Mouse (Mus musculus) thymus, postnatal 0 days (tissue): ENCODE data around the gene Hus1. TPM values are rescaled to one million over a fixed set of nuclear protein-coding genes. Genes with fewer than 3 reads are reported as not detected.

Experiments used
- DNase-seq: peaks from one replicate; pipeline ENCODE4 v3.0.0-alpha.2; 2015; ENCODE audit warnings: low spot score
- polyA plus RNA-seq: library from polyadenylated mRNA; unstranded; fragments of >200 nt; fragmentation: Nextera tagmentation; extraction: Ambion mirVana; gene quantifications from 2 replicates; pipeline ENCODE4 v1.2.1, GENCODE M21; 2015

The Hus1 gene
- polyA plus RNA-seq = 9.4 and 9.5 TPM in 2 replicates

DNA sequence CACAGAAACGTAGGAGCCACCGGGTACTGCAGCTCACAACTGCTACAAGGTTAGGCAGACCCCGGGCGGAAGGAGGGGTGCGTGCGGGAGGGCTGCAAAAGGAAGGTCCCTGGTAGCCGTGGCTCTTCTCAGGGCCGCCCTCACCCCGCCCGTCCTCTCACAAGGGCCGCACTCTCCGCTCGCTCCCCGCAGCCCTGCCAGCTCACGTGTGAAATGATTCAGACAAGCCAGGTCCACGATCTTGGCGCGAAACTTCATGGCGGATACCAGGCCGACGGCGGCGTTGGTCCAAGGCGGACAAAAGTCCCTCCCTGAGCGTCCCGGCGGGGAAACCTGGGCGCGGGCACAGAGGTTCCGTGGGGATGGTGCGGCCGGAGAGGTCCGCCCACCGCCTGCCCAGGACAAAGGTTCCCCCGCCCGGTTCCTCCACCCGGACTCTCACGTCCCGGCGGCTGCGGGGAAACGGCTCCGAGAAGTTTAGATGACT, at the start of gene Hus1:
Gene Hus1 (minus strand): TSS at position 339 of the 487 bp plus-strand sequence.
- DNase-seq = peak; percentile 65

DNA sequence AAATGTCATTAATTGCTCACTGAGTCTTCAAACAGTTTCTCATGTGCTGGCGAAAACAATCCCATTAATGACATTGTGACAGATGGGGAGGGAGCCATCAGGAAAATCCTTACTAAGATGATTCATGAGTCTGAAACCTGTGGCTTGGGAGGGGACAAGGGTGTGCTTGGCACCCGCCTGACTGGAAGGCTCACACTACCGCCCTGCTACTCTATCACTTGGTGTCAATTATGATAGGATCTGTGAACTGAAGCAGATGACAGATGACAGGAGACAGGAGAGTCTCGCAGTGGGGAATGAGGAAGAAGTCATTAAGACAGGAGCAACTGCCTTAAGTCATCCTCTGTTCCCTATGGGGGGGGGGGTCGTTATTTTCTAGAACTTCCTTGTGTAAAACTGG, 49.5 kb upstream of the Hus1 start:
- DNase-seq = no peak

DNA sequence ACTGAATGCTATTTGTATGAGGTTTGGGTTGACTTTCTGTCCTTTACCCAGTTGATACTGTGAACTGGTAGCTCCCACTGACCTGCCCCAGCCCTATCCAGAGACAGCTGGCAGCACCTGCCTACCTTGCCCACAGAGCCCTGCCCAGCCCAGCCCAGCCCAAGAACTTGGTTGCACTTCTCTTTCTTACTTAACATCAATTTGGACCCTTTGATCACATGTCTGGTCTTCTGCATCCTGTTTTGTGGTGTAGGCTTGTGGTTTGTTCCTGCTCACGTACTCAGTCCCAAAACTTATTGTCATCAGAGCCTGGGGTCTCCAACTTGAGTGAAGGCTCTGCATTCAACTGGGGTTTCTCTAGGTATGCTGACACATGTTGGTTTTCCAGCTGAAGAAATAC, 49.0 kb upstream of the Hus1 start:
- DNase-seq = peak; percentile 4

DNA sequence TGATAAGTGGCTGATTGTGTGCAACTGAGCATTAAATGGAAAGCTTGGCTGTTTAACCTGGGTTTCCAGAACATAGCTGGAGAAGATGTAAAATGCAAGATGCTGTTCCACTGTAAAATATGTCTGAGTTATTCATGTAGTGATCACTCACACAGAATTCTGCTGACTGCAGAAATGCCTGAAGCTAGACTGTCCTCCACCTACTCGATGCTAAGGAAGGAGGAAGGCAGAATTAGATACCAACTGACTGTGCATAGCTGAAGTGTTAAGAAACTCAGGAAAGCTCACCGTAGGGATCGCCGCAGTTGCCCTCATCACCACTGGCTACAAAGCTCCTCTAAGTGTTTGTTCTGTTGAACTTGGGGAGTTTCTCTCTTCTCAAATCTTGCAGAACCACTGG, 46.7 kb upstream of the Hus1 start:
- no peak for DNase-seq

DNA sequence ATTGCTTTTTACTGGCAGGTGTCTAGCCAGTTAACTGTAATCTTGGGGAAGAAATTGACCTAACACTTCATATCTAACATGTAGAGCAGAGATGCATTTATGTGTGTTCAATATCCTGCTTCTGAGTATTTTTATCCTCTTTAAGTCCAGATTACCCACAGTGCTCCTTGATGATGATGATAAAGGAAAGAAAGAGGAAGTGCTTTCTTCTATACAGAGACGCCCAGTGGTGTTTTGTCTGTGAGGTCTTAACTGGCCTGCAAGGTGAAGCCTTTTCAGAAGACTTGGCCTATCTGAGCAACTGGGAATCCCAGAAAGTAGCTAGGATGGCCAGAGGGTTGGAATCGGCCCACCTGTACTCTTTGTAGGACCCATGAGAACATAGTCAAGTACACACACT, 45.9 kb upstream of the Hus1 start:
- DNase-seq = no peak

DNA sequence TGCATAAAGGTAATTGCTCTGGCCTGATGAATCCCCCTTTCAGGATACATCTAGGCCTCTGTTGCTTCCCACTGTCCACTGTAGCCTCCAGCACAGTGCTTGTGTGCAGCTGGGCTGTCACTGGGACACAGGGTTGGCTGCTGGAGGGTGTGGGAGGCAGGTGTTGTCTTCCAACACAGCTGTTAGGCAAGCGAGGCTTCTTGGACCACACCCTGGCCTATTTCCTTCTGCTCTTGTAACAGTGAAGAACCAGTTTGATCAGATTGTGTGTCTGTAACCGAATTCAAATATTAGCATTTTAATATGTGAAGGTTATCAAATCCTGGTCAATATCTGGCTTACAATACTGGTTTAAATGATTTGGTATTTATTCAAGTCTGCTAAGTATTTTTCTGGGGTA, 40.9 kb upstream of the Hus1 start:
- no peak for DNase-seq

DNA sequence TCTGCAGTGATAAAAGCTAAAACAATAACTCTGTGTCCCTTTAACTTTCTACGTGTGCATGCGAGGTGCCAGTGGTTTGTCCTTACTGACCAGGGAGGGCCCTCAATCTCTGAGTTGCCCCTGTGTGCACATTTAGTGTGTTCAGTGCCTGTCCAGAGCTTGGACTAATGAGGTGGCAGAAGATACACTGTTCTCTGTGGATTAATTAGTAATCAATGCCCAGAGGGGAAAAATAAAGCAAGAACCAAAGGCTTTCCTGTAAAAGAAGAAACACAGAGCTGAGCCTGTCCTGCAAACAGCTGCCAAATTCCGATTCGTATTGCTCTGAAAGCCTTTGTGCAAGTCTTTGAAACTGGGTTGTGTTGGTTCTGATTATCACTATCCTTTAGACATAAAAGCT, 39.2 kb upstream of the Hus1 start:
- no peak for DNase-seq

DNA sequence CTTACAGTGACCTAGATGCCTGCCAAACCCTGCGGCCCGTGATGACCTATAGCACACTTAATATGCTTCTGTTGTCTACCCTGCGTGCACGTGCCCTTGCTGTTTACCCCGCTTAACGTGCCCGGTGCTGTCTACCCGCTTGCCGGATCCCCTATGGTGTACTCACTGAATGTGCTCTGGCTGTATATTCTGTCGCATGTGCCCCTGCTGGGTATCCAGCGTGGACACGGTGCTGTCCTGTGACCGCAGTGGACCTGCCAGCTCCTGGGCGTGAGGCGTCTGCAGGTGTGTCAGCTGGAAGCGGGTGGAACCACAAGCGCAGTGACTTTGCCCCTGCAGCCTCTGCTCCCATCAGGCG, 37.7 kb upstream of the Hus1 start, which contains the start of gene Sun3:
Gene Sun3 (minus strand): TSS at position 289 of the 358 bp plus-strand sequence.
- DNase-seq = no peak

DNA sequence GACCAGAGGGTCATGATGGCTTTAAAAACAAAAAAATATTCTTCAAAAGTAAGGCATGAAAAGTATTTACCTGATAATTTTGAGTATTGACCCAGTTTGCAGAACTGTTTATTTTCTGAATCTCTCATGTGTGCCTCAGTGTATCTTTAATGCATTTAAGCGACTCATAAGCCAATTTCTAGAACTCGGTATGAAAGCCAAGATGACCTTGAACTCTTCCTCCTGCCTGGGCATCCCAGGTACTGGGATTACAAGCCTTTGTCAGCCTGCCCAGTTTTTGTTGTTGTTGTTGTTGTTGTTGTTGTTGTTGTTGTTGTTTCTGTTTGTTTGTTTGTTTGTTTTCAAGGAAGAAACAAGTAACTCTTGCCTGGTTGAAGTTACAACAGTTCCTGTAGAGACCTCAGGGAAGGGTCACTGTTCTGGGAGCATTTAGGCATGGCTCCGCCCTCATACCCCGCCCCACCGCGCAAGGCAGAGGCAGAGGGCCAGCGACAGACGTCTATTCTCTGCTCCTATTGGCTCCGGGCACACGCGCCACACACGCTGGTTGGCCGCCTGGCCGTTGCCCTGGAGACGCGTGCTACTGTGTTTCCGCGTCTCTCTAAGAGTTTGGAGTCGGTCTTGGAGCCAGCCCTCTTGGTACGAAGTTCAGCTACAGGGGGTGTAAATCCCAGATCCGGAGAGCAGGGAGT, 37.2 kb upstream of the Hus1 start, which contains the start of gene Gm11992:
Gene Gm11992 (plus strand): TSS at position 584 of the 692 bp plus-strand sequence.
- peak; percentile 77 for DNase-seq

DNA sequence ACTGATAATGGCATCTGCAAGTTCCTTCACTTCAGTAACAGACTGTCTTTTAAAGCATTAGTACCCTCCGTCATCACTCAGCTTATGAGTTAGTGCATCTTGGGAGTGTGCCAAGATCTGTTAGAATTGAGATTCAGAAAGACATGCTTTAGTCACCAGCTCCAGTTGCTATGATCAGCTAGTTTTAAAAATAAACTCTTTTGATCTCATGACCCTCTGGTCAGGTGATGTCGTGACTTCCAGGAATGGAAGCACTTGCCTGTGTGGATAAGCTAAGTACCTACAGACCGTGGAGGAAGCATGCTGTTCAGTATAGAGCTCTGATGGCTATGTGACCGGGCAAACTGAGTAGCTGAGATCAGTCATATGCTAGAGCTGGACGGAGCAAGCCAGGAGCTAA, 36.1 kb upstream of the Hus1 start:
- DNase-seq = no peak

DNA sequence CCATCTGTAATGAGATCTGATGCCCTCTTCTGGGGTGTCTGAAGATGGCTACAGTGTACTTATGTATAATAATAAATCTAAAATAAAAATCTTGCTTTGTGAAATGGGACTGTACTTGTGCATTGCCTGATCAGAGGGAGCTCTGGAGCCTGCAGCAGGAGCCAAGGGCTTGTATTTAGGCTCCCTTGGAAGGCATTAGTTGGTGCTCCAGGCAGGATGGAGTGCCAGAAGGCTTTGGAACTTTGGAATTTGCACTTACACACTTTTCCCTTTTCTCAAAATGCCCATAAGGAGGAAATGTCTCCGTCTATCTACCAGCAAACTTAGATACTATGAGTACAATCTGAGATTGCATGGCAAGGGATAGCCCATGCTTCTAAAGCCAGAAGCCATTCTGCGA, 35.6 kb upstream of the Hus1 start:
- DNase-seq = no peak

DNA sequence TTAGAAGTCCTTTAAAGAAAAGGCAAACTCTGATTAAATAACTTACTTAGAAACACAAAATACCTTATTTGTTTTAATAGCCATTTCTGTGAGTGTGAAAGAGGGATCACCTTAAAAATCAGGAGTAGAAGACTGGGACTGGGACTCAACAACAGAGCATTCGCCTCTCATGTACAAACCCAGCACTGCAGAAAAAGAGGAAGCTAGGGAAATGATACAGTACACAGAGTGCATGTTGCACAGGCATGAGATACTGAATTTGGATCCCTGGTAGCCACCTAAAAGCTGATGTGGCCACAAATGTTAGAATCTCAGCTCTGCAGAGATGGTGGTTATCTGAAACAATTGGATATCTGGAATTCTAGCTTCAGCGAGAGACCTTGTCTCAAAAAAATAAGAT, 20.5 kb upstream of the Hus1 start:
- DNase-seq = no peak

DNA sequence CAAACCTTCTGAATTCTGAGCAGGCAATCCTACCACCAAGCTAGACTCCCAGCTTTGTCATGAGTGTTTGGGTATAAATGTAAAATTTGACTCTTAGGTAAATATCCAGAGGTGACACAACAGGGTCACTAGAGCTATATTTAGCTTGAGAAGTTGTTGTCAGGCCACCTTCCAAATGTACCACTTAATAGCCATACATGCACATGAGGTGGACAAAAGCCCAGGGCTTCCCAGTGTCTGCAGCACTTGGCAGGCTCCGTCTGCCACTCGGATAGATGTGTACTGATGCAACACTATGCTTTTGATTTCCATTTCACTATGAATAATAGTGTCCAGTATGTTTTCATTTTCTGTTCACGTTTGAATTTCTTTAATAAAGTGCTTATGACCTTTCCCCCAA, 14.2 kb upstream of the Hus1 start:
- no peak for DNase-seq

DNA sequence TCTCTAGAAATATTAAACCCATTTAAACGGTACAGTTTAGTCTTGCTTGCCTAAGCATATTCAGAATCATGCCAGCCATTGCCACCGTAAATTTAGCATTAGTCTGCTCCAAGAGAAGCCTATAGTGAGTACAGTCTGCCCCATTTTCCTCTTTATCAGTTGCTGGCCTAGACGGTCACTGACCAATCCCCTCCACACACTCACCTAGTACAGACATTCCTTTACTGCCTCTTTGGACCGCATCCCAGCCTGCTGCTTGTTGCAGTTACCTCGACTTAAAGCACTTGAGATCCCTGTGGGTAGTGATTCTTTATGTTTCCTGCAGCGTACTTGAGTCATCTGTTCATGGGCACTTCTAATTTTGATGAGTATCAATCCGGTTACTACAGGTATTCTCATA, 13.8 kb upstream of the Hus1 start:
- no peak for DNase-seq

DNA sequence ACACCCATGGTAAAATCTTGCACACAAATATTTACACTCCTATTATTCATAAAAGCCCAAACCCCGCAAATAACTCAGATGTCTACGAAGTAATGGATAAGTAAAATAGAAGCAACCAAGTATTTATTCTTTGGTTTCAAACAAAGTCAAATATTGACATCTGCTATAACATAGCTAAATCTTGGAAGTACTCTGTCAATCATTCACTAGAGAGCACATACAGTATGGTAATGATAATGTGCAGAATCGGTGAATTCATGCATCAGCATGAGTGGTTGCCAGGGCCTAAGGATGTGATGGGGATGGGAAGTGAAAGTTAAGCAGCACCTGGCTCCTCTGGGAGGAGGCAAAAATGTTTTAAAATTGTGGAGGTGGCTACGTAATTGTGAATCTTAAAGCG, 9.2 kb upstream of the Hus1 start:
- DNase-seq = no peak

DNA sequence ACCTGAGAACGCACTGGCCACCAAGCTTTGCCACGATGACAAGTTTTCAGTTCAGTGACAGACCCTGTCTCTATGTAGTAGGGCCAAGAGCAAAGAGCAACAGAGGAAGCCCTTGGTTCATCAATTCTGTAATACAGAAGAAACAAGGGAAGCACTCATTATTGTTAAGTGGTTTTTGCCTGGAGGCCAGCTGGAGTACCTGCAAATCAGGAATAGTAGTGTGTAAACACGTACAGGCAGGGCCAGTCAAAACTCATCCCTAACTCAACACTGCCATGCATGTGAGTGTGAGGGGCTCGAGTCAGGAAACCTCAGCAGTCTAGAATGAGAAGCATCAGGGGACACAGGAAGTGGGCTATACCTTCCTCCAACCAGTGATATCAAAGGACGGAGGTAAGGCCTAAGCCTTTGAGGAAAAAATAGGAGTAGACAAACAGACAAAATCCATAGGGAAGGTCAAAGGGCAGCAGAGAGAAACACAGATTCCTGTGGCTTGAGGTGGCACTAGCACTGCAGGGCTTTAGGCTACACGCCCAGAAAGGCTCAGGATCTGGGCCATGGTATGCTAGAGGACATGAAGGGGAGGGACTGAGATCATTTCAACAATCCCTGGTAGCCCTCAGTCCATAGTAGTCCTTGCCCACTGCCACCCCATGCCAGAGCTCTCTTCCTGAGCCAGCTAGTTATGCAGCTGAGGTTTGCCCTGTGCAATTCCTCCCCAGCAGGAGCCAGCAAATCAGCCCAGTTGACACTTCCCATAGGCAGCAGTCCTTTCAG, 7.7 kb upstream of the Hus1 start:
- DNase-seq = no peak

DNA sequence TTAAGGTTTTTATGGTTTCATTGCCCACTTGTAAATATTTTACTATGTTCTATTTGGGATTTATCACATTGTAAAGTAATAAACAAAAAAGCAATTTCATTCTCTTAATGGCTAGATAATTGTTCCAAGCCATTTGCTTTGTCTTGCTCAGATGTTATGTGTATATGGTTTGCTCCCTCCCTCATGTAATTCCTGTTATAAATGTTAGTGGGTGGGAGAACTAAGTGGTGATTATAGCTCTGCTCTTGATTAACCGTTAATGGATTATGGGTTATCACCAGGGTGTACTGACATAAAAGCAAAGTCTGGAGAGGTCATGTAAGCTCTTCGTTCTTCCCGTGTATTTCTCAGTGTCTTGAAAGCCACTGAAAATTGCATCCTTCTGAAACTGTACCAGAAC, 3.7 kb upstream of the Hus1 start:
- no peak for DNase-seq

DNA sequence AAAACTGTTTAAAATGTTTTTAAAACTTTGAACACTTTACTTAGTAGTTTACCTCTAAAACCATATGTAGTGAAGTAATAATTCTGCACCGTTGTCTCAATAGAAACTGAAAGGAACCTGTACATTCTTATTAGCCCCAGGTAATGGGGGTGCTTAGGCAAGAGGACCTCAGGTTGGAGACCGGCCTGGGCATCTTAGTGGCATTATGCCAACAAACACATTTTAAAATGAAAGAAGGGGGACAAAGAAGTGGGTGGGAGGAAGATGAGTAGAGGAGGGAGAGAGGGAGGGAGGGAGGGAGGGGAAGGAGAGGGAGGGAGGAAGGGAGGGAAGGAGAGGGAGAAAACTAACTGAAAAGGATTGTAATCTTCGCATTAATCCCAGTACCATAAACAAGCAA, 357 bp upstream of the Hus1 start:
- DNase-seq = no peak

DNA sequence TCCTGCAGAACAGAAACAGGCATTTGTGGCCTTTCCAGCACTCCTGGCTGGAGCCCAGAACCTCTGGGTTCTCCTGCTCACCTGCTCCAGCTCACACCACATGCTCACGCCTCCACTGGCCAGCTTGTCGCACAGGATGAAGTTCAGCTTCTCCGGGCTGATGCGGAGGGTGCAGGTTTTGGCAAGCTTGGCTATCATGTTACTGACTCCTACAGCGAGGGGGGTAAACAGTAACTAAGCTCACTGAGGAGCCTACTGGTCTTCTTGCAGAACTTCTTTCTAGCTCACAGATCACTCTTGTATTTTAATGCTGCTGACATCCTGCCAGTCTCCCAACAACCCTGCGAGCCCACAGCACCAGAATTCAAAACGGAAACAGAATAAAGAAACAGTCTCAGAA, 575 bp downstream of the Hus1 start:
- no peak for DNase-seq

DNA sequence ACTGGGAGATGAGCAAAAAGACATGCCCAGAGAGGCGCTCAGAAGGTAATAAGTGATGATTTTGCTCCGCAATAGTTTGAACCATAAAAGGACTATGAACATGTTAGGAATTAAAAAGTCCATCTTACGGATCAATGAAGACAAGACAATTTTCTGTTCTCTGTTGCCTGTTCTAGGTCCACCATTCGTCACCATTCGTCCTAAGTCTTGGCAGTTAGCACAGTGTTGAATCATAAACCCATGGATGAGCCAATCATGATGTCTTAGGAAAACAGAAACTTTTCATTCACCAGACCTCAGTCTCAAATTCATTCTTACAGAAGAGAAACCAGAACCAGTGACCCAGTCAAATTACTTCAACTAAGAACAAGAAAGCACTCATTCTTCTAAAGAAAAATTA, 2.2 kb downstream of the Hus1 start:
- no peak for DNase-seq

DNA sequence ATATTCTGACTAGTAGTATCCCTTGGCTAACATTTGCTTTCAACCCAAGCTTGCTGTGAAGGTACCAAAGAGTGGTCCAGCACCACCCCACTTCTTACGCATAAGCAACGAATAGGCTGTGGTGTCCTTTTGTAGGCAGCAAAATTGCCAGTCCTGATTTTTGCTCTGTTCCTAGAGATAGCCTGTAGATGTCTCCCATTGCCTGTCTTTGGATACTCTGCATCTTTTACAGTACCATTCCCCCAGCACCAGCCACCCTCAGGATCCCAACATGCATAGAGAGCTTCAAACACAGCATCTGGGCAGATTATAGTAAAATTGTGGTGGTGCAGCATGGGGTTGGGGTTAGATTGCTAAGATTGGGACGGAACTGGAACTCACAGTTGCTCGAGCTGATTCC, 22.9 kb downstream of the Hus1 start:
- no peak for DNase-seq

DNA sequence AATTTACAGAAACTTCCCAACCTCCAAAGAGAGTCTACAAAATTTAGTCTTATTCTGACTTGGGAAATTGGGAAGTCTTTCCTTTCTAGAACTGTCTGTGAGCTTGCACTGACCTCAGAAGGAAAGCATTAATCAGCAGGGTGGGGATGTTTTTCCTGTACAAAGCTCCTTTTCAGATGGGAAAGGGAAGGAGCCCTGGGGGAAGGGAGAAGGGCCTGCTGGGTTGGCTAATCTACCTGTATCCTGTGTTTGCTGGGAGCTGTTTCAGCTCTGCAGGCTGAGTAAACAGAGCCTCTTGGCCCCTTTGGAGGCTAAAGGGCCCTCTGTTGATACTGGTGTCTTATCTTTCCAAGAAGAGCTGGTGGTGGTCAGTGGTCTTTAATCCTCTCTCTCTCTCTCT, 24.9 kb downstream of the Hus1 start:
- no peak for DNase-seq
